Mouse (Mus musculus) neural tube, embryonic 12.5 days (tissue): ENCODE results near the gene Pea15a. TPM values are rescaled to one million over a fixed set of nuclear protein-coding genes. Genes with fewer than 3 reads are reported as not detected.

ENCODE experiments used
- ATAC-seq: fragments of 200-750 bp; cut with Nextera tagmentation; 2 replicates; pipeline ENCODE4 v1.8.0; 2017; ENCODE audit warnings: low read depth, mild to moderate bottlenecking, moderate TSS enrichment, moderate library complexity; ENCODE audit not compliant: low FRiP score
- H3K27ac ChIP-seq: fragments of 300-500 bp; sonication (generic); 2 replicates; pipeline ENCODE4 v1.5.1; 2016
- H3K27me3 ChIP-seq: fragments of 300-500 bp; sonication (generic); replicated peaks from 2 replicates; pipeline ENCODE4 v1.6.1; 2016; ENCODE audit warnings: mild to moderate bottlenecking
- H3K36me3 ChIP-seq: fragments of 300-500 bp; sonication (generic); 2 replicates; pipeline ENCODE4 v1.6.1; 2016; ENCODE audit warnings: mild to moderate bottlenecking
- H3K4me1 ChIP-seq: fragments of 300-500 bp; sonication (generic); 2 replicates; pipeline ENCODE4 v1.6.1; 2016
- H3K4me2 ChIP-seq: fragments of 300-500 bp; sonication (generic); replicated peaks from 2 replicates; pipeline ENCODE4 v1.6.1; 2016; ENCODE audit warnings: mild to moderate bottlenecking
- H3K4me3 ChIP-seq: fragments of 300-500 bp; sonication (generic); 2 replicates; pipeline ENCODE4 v1.5.1; 2016
- H3K9ac ChIP-seq: fragments of 300-500 bp; sonication (generic); 2 replicates; pipeline ENCODE4 v1.6.1; 2016; ENCODE audit warnings: mild to moderate bottlenecking
- H3K9me3 ChIP-seq: fragments of 300-500 bp; sonication (generic); 2 replicates; pipeline ENCODE4 v1.6.1; 2016; ENCODE audit warnings: mild to moderate bottlenecking
- WGBS: fragments of 180-500 bp; shearing (Covaris S2); methylation state at CpG from one replicate; pipeline ENCODE4 v1.1.7; 2016; 5-methylcytosine and 5-hydroxymethylcytosine counted together
- polyA plus RNA-seq: library from polyadenylated mRNA; unstranded; fragments of >200 nt; fragmentation: Nextera tagmentation; extraction: Ambion mirVana; gene quantifications from 2 replicates; pipeline ENCODE4 v1.2.1, GENCODE M21; 2016

Pea15a gene
- polyA plus RNA-seq, 1 experiment from 2014 or later, result 305 TPM

GRCm38 (mm10) chr1:172219451-172220406 is 13.1 kb upstream of the Pea15a start, which contains the start of gene Casq1:
Gene Casq1, minus strand, starts transcription at chr1:172219868.
- Histone ChIP-seq H3K36me3 (no peaks in the 10 kb centered on the region), H3K27me3 (no peaks in the 10 kb centered on the region), H3K4me3 (no peak within 1 kb of the TSS), H3K9ac (no peak within 1 kb of the TSS), H3K27ac (no peak within 1 kb of the TSS), H3K9me3 (no peaks in the 10 kb centered on the region), H3K4me2 (no peak within 1 kb of the TSS), H3K4me1 (peaks cover 35% of the 10 kb centered on the region)
- WGBS, result 85% methylated on average over 19 of the region's 19 CpGs
- no peak for ATAC-seq

DNA sequence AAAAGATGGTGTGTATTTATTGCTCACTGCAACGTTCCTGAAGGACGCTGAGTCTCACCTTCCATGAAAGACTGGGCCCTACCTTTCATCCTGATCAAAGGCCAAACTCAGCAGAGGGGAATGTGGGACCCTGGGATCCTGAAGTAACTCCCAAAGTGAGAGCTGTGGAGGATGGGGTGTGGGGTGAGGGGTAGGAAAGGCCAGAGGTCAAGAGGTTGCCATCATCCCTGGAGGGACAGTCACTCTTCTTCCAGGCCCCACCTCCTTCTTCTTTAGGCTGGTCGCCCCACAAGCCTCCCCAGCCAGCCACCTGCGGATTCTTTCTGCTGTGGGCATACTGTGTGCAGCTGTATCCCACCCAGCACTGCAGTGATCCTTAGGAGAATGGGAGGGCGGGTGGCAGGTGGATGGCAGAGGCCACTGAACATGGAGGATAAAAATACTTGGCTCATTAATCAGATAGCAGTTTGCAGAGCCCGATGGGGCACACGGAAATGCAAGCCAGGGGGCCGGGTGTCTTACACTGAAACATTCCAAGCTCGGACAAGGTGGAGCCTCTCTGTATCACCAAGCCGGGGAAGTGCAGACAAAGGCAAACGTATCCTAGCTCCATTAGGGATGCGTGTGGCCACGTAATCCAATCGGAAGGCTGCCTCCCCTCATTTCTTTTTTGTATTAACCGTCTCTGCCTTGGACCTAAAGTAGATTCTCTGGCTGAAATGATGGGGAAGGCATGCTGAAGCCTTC is 11.7 kb upstream of the Pea15a start:
- ATAC-seq, result no peak
- H3K4me1 ChIP-seq, result peaks cover 35% of the 10 kb centered on the region

DNA sequence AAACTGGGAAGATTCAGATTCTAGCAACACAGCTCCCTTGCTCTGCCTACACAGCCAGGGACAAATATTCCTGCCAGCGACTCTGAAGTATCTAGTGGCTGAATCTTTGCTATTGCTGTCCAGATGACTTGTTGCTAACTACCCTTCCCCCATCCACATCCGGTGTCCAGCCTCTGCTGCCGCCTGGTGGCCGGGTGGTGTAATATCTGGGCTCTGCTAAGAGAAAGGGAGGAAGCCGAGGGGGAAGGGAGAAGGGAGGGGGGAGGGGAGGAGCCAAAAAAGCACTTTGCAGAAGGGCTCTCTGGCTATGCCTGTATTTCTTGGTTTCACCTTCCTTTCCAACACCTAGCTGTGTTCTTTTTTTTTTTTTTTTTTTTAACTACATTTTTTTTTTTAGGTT is 10.5 kb upstream of the Pea15a start:
- ATAC-seq, result peak; percentile 55
- 1% methylated on average over 5 of the region's 5 CpGs for WGBS
- H3K4me2 ChIP-seq, result peak overlapping the region; percentile 42

More for the DNA sequence above, 11.7 kb upstream of the Pea15a start:
- no peak overlapping the region for H3K4me3 ChIP-seq
- no peak overlapping the region for H3K9ac ChIP-seq
- no peak overlapping the region for H3K4me2 ChIP-seq
- H3K36me3 ChIP-seq, result no peaks in the 10 kb centered on the region
- no peaks in the 10 kb centered on the region for H3K27me3 ChIP-seq
- no peak overlapping the region for H3K27ac ChIP-seq
- 59% methylated on average over 15 of the region's 15 CpGs for WGBS
- no peaks in the 10 kb centered on the region for H3K9me3 ChIP-seq

GRCm38 (mm10) chr1:172214748-172215147 is 8.1 kb upstream of the Pea15a start:
- Histone ChIP-seq H3K27me3 (no peaks in the 10 kb centered on the region), H3K4me3 (no peak overlapping the region), H3K9ac (no peak overlapping the region), H3K4me1 (peaks cover 20% of the 10 kb centered on the region), H3K4me2 (no peak overlapping the region), H3K9me3 (no peaks in the 10 kb centered on the region), H3K36me3 (no peaks in the 10 kb centered on the region; the same call in 1 of the 2 replicates), H3K27ac (no peak overlapping the region)
- no peak for ATAC-seq
- 77% methylated on average over 3 of the region's 3 CpGs for WGBS

More for the DNA sequence above, 10.5 kb upstream of the Pea15a start:
- no peaks in the 10 kb centered on the region for H3K27me3 ChIP-seq
- no peaks in the 10 kb centered on the region for H3K36me3 ChIP-seq
- H3K4me3 ChIP-seq, result no peak overlapping the region
- no peaks in the 10 kb centered on the region for H3K9me3 ChIP-seq
- H3K9ac ChIP-seq, result no peak overlapping the region
- peaks cover 34% of the 10 kb centered on the region for H3K4me1 ChIP-seq
- no peak overlapping the region for H3K27ac ChIP-seq

DNA sequence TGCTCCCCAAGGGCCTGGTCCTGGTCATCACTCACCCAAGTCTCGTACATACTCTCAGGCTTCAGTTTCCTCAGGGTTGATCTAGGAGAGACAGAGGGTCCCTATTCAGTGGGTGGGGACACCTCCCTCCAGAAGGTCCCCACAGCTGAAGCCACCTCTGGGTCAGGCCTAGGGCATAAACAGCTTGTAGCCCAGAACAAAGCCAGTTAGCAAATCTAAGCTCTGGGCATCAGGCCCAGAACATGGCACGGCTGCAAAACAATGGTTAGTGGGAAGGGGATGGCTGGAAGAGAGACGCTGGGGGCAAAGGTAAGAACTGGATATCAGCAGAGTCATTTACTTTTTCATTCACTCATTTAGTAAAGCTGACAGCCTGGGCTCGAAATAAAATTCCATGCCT is 7.2 kb upstream of the Pea15a start:
- ATAC-seq, result no peak
- H3K36me3 ChIP-seq, result no peaks in the 10 kb centered on the region; the same call in 1 of the 2 replicates
- H3K4me3 ChIP-seq, result no peak overlapping the region
- H3K4me1 ChIP-seq, result peaks cover 13% of the 10 kb centered on the region; the same call in 1 of the 2 replicates
- H3K27ac ChIP-seq, result no peak overlapping the region
- WGBS, result 65% methylated on average over 4 of the region's 4 CpGs
- no peaks in the 10 kb centered on the region for H3K27me3 ChIP-seq
- no peak overlapping the region for H3K4me2 ChIP-seq
- H3K9ac ChIP-seq, result no peak overlapping the region
- H3K9me3 ChIP-seq, result no peaks in the 10 kb centered on the region

- H3K9me3 ChIP-seq, result no peaks in the 10 kb centered on the region
- no peaks in the 10 kb centered on the region for H3K27me3 ChIP-seq
- no peak overlapping the region for H3K9ac ChIP-seq
- H3K4me1 ChIP-seq, result peaks cover 8% of the 10 kb centered on the region; the same call in 1 of the 2 replicates
- H3K36me3 ChIP-seq, result no peaks in the 10 kb centered on the region; the same call in 1 of the 2 replicates
- H3K4me2 ChIP-seq, result no peak overlapping the region
- WGBS, result 59% methylated on average over 5 of the region's 5 CpGs
- H3K27ac ChIP-seq, result no peak overlapping the region
- H3K4me3 ChIP-seq, result no peak overlapping the region
- no peak for ATAC-seq
These were observed 6.2 kb upstream of the Pea15a start for GRCm38 (mm10) chr1:172212776-172213175.

- Histone ChIP-seq H3K27me3 (no peaks in the 10 kb centered on the region), H3K4me2 (peak overlapping the region; percentile 77), H3K27ac (no peak overlapping the region), H3K9ac (peak overlapping the region; percentile 85), H3K4me3 (no peak overlapping the region), H3K9me3 (no peaks in the 10 kb centered on the region), H3K4me1 (peaks cover 53% of the 10 kb centered on the region), H3K36me3 (no peaks in the 10 kb centered on the region; the same call in 1 of the 2 replicates)
- 15% methylated on average over 7 of the region's 7 CpGs for WGBS
- ATAC-seq, result no peak
These were observed 544 bp upstream of the Pea15a start for GRCm38 (mm10) chr1:172207111-172207584.

DNA sequence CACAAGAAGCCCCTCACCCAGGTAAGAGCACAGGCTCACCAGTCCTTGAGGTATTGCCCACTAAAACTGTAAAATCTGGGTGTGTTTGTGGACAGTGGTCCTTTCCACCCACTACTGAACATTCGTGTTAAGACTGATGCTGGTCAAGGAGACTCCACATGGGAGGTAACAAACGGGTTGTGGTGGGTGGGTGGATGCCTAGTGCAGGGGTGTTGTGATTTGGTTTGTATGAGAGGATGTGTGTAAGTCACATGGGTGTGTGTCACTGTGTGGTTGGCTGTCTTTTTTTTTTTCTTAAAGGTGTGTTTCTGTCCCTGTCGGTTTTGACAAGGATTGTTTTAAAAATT is 890 bp downstream of the Pea15a start:
- Histone ChIP-seq H3K9ac (peak overlapping the region; percentile 85), H3K36me3 (no peaks in the 10 kb centered on the region; the same call in 1 of the 2 replicates), H3K27ac (peak overlapping the region; percentile 85), H3K4me3 (peak overlapping the region; percentile 72), H3K4me2 (peak overlapping the region; percentile 77), H3K4me1 (peaks cover 67% of the 10 kb centered on the region), H3K27me3 (no peaks in the 10 kb centered on the region), H3K9me3 (no peaks in the 10 kb centered on the region)
- WGBS, result 5% methylated on average over 3 of the region's 3 CpGs
- no peak for ATAC-seq

DNA sequence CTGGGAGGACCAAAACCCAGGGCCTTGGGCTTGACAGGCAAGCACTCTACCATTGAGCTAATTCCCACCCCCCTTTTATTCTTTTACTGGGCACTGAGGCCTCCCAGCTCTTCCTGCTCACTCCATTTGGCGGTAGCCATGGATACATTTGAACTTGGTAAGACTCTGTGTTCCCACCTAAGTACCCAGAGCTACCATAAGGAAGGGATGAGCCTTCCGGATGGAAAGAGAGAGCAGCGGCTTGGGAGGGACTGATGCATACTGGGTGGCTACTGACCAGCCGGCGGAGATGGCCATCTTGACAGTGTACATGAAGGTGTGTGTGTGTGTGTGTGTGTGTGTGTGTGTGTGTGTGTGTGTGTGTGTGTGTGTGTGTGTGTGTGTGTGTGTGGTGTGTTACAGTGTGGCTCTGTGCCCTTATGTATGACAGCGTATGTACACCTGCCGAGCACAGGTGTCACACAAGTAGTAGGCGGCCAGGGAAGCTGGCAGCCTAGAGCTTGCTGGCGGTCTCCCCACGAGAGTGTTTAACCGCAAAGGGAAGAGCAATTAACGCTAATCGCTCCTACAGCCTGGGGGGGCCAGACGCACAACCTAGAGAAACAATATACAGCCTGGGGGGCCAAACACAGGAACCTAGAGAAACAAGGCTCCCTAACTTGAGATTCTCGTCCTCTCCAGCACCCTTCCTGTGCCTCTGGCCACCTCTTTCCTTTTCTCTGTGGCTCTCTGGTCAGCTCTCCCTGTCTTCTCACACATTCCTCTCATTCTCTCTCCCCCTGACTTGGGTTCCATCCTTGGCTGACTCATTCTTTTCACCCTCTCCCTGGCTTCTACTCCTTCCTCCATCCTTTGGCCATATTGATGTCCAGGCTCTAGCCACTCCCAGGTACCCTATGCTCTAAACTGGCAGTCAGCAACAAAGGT is 1.5 kb downstream of the Pea15a start:
- Histone ChIP-seq H3K4me3 (peak overlapping the region; percentile 72), H3K27ac (peak overlapping the region; percentile 85), H3K4me2 (peak overlapping the region; percentile 77), H3K4me1 (peaks cover 74% of the 10 kb centered on the region), H3K9ac (peak overlapping the region; percentile 85), H3K36me3 (peaks cover 3% of the 10 kb centered on the region), H3K27me3 (no peaks in the 10 kb centered on the region), H3K9me3 (no peaks in the 10 kb centered on the region)
- 22% methylated on average over 15 of the region's 15 CpGs for WGBS
- ATAC-seq, result no peak

DNA sequence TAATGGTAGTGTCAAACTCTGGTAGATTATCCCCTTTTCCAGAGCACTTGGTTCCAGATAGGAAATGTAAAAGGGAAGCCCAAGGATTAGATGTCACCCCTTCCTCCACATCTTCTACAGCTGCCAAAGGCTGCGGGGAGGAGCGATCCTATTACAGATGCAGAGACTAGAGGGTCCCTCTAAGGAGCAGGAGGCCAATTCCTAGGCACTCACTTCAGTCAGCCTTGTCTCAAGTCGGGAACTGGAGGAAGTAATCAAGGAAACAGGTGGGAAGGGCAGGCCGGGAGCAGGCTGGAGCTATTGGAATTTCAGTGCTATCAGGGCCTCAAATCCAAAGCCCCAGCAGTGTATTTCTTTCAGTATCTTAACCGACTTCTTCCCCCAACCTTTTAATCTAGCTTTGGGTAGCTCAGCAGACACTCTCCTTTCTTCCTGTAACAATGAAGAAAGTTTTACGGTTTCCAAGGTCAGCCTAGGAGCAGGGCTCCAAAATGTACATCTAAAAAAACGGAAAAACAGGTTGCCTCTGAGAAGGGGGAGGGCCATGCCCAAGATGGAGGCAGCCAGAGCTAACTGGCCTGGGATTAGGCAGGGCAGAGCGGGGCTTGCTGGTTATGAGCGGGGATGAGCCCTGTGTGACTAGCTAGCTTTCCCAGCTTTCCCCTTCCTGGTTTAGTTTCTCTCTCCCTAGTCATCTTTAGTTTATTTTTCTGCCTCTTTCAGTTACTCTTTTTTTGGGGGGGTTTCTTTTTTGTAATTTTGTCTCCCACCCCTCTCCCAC is 2.4 kb downstream of the Pea15a start:
- Histone ChIP-seq H3K27me3 (no peaks in the 10 kb centered on the region), H3K9ac (peak overlapping the region; percentile 85), H3K4me3 (peak overlapping the region; percentile 72), H3K36me3 (peaks cover 12% of the 10 kb centered on the region), H3K4me2 (peak overlapping the region; percentile 77), H3K9me3 (no peaks in the 10 kb centered on the region), H3K27ac (peak overlapping the region; percentile 85), H3K4me1 (peaks cover 79% of the 10 kb centered on the region)
- no peak for ATAC-seq
- 11% methylated on average over 9 of the region's 9 CpGs for WGBS

DNA sequence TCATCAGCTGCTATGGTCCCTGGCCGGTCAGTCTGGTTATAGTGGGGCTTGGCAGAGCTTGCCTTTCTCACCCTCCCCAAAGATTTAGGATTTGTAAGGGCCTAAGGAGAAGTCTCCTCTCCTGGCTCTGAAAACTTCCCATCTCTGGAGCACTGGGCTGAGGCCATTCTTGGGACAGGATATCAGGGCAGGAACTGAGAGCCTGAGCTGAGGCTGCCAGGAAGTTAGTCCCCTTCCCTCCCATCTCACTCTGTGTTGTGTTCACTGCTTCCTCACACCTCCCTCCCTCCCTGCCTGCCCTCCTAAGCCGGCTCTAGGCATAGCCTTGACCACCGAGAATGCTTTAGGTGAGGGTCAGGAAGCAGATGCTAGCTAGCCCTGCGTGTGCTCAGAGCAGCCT is 3.0 kb downstream of the Pea15a start:
- Histone ChIP-seq H3K4me1 (peaks cover 79% of the 10 kb centered on the region), H3K27ac (peak overlapping the region; percentile 85), H3K9me3 (no peaks in the 10 kb centered on the region), H3K9ac (peak overlapping the region; percentile 85), H3K27me3 (no peaks in the 10 kb centered on the region), H3K4me3 (peak overlapping the region; percentile 15; the same call in 1 of the 2 replicates), H3K36me3 (peaks cover 17% of the 10 kb centered on the region), H3K4me2 (peak overlapping the region; percentile 77)
- WGBS, result 0% methylated on average over 4 of the region's 4 CpGs
- no peak for ATAC-seq
